Mouse (Mus musculus) cerebellum, adult 2 months (tissue): ENCODE measurements at regions not wholly inside any gene's neighbourhood (a gene's known extent, or its start where the extent isn't known, plus 50 kb on each side); places are given as distances from the start of the nearest gene placed in this dataset.

Experiments
- CTCF ChIP-seq: fragments of 200-500 bp; IDR thresholded peaks from 2 replicates; pipeline ENCODE4 v1.5.1; 2011; ENCODE audit warnings: low read depth, mild to moderate bottlenecking, control low read depth, low read length, moderate library complexity, borderline replicate concordance; ENCODE audit not compliant: insufficient read depth
- POLR2A ChIP-seq: fragments of 200-500 bp; IDR thresholded peaks from 2 replicates; pipeline ENCODE4 v1.6.1; 2011; ENCODE audit warnings: low read length, control low read depth, borderline replicate concordance; ENCODE audit not compliant: insufficient read depth

- TF ChIP-seq CTCF (no peak), POLR2A (no peak)
These were observed 67.4 kb upstream of the 1700020N01Rik start for GRCm38 (mm10) chr10:21525555-21525954.
